Mouse (Mus musculus): ENCODE data around the gene Smpd1. TPM values are rescaled to one million over a fixed set of nuclear protein-coding genes. Genes with fewer than 3 reads are reported as not detected.
A peak's percentile ranks its signal among the peaks of the same experiment; 100 is the strongest.

Gene Smpd1
- polyA plus RNA-seq, 1 experiment from 2014 or later = 22.8 TPM

DNA sequence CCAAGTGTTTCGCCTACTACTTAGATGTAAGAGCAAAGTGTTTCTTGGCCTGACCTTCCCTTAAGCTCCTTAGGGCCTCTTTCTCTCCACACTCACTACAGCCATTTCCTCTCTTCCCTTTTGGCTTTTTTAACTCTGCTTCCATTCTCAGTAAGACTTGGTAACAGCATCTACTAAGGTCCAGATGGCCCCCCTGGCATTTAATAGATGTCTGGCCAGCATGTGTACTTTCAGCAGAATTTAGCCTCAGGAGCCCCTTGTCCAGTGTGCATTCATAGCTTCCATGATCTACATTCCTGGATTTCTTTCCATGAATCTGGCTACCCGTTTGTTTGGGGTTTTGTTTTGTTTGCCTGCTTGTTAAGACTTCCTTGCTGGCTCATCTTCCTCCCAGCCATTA lies 24.3 kb downstream of the Smpd1 start:
- Histone ChIP-seq H3K27me3 (peaks cover 33% of the 10 kb centered on the region), H3K9ac (no peak overlapping the region), H3K4me2 (no peak overlapping the region), H3K27ac (no peak overlapping the region), H3K9me3 (replicated peaks) (no peaks in the 10 kb centered on the region), H3K4me3 (replicated peaks) (no peak overlapping the region), H3K4me1 (replicated peaks) (peaks cover 14% of the 10 kb centered on the region), H3K36me3 (no peaks in the 10 kb centered on the region)
- no peak for DNase-seq
- ATAC-seq (ENCODE audit: low read depth) = no peak
- WGBS (ENCODE audit: insufficient replicate concordance) = 52% methylated on average over 2 of the region's 2 CpGs

DNA sequence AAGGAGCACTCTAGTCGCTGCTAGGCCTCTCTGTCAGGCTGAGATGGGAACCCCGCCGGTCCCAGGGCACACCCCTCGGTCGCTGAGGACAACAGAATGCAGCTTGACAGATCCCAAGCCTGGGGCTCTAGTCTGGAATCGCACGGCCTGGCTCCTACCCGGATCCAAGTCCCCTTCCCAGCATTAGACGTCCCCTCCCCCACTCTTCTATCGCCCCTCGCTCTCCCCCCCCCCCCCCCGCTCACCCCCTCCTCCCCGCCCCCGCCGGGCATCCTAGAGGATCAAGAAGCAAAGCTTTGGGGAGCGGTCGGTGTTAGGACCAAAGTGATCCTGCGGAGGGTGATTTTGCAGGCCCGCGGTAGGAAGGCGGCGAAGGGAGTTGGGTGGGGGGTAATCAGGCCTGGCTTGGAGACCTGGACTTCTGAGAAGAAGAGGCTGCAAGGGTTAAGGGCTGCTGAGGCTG lies 26.5 kb downstream of the Smpd1 start:
- 4% methylated on average over 18 of the region's 22 CpGs for WGBS (ENCODE audit: insufficient replicate concordance)
- peak overlapping the region; percentile 64 for H3K4me3 ChIP-seq (replicated peaks)
- no peak overlapping the region for H3K27ac ChIP-seq
- no peaks in the 10 kb centered on the region for H3K9me3 ChIP-seq (replicated peaks)
- H3K4me1 ChIP-seq (replicated peaks) = peaks cover 14% of the 10 kb centered on the region
- no peaks in the 10 kb centered on the region for H3K36me3 ChIP-seq
- peak overlapping the region; percentile 80 for H3K4me2 ChIP-seq
- ATAC-seq (ENCODE audit: low read depth) (no peak; the same call in 1 of the 2 replicates), DNase-seq (no peak)
- H3K9ac ChIP-seq = peak overlapping the region; percentile 68
- peaks cover 33% of the 10 kb centered on the region for H3K27me3 ChIP-seq

DNA sequence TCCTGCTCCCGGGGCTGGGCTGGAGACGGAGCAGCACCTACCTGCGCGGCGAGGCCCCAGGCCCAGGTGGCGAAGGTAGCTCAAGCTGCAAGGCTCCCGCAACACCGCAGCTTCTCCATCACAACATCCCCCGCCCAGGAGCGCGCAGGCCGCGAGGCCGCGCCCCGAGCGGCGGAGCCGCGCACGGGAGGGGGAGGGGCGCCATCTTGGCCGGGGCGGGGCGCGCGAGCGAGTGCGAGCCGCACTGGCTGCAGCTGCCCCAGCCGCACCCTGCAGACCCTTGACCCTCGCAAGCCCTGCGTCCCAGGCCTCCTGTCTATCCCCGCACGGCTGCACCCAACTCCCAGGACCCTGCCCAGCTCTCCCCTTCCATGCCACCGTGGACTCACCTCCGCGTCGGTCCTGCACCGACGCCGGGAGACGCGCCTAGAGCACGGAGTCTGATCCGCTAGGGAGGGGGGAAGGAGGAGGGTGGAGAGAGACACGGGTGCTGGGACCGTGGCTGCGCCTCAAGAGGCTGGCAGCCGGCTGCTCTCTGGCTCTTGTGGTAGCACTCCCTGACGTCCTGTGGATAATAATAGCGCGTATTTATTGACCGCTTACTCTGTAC lies 27.0 kb downstream of the Smpd1 start, which contains the start of gene Apbb1:
Apbb1 (minus strand) TSS at position 560 of the 610 bp plus-strand sequence.
- DNase-seq (peak; percentile 40), ATAC-seq (ENCODE audit: low read depth) (peak; percentile 90)
- whole genome bisulfite sequencing (ENCODE audit: insufficient replicate concordance) = under 1% methylated on average over 54 of the region's 54 CpGs
- H3K9ac ChIP-seq = peak within 1 kb of the TSS; percentile 68
- peaks cover 14% of the 10 kb centered on the region for H3K4me1 ChIP-seq (replicated peaks)
- H3K9me3 ChIP-seq (replicated peaks) = no peaks in the 10 kb centered on the region
- H3K4me3 ChIP-seq (replicated peaks) = peak within 1 kb of the TSS; percentile 64
- H3K27me3 ChIP-seq = peaks cover 33% of the 10 kb centered on the region
- no peak within 1 kb of the TSS for H3K27ac ChIP-seq
- no peaks in the 10 kb centered on the region for H3K36me3 ChIP-seq
- peak within 1 kb of the TSS; percentile 80 for H3K4me2 ChIP-seq

DNA sequence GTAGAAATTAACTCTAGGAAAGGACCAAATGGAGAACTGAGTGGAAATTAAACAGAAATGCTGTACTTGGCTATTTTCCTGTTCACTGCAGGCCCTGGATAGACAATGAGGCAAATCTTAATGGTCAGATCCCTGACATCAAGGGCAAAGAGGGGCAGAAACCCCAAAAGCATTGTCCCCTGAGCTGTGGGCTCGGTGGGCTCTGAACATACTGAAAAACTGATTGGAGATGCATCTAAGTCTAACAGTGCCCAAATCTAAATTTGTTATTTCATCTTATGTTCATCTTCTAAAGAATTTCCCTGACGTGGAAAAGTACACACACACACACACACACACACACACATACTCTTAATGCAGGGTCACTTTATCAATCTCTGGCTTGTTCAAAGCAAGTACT lies 27.8 kb downstream of the Smpd1 start:
- Histone ChIP-seq H3K9ac (no peak overlapping the region), H3K36me3 (no peaks in the 10 kb centered on the region), H3K9me3 (replicated peaks) (no peaks in the 10 kb centered on the region), H3K27ac (no peak overlapping the region), H3K4me3 (replicated peaks) (0 out of 2 replicates have a peak overlapping the region, but pooled peaks have one; percentile 64), H3K4me1 (replicated peaks) (peaks cover 14% of the 10 kb centered on the region), H3K4me2 (peak overlapping the region; percentile 80), H3K27me3 (peaks cover 33% of the 10 kb centered on the region)
- ATAC-seq (ENCODE audit: low read depth) (no peak), DNase-seq (no peak)
- 73% methylated on average over 2 of the region's 2 CpGs for WGBS (ENCODE audit: insufficient replicate concordance)

DNA sequence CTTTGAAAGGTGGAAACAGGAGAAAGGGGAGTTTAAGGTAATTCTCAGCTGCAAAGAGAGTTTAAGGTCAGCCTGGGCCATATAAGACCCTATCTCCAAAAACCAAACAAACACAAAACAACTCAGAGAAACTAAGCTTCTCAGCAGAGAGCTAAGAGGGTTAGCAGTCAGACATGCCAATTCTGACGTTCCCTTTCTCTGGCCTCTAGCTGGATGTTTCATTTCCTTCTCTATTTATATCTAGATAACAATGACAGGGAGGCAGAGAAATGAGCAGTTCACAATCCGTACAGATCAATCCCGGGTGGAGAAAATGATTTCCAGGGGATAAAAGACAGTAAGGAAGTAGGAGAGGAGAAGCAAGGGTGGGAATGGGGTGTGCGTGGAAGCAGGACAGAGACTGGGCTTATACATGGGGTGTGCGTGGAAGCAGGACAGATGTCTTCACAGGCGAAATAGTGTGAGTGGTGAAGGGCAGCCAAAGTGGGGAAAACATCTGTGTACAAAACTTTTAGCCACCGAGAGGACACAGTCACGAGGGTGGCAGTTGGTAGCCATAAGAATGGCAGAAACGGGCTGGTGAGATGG lies 34.3 kb downstream of the Smpd1 start:
- H3K36me3 ChIP-seq = peaks cover 9% of the 10 kb centered on the region; the same call in 1 of the 2 replicates
- no peak overlapping the region for H3K4me3 ChIP-seq (replicated peaks)
- no peaks in the 10 kb centered on the region for H3K27me3 ChIP-seq
- no peak overlapping the region for H3K9ac ChIP-seq
- H3K9me3 ChIP-seq (replicated peaks) = no peaks in the 10 kb centered on the region
- H3K27ac ChIP-seq = no peak overlapping the region
- no peak for ATAC-seq (ENCODE audit: low read depth)
- no peaks in the 10 kb centered on the region for H3K4me1 ChIP-seq (replicated peaks)
- whole genome bisulfite sequencing (ENCODE audit: insufficient replicate concordance) = 41% methylated on average over 9 of the region's 9 CpGs
- DNase-seq = no peak
- H3K4me2 ChIP-seq = no peak overlapping the region

DNA sequence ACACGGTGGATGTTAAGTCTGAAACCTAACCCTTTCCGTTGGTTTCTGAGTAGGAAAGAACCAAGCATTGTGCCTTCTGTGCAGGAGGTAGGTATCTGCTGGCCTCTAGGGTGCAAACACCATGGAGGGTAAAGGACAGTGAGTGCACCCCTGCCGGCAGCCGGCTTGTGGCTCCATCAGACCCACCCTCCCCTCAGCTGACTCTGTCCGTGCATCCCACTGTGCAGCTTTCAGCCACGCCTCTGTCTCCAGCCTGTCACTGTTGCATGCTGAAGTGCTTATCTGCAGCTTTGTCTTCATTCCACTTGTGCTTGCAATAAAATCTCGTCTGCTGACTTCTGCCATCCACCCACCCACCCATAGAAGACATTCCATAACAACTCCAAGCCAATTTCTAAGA lies 35.9 kb downstream of the Smpd1 start:
- no peak for ATAC-seq (ENCODE audit: low read depth)
- no peaks in the 10 kb centered on the region for H3K27me3 ChIP-seq
- no peak for DNase-seq
- H3K9ac ChIP-seq = no peak overlapping the region
- no peak overlapping the region for H3K4me2 ChIP-seq
- no peak overlapping the region for H3K4me3 ChIP-seq (replicated peaks)
- no peaks in the 10 kb centered on the region for H3K4me1 ChIP-seq (replicated peaks)
- no peak overlapping the region for H3K27ac ChIP-seq
- 39% methylated on average over 7 of the region's 7 CpGs for WGBS (ENCODE audit: insufficient replicate concordance)
- peaks cover 9% of the 10 kb centered on the region; the same call in 1 of the 2 replicates for H3K36me3 ChIP-seq
- no peaks in the 10 kb centered on the region for H3K9me3 ChIP-seq (replicated peaks)

DNA sequence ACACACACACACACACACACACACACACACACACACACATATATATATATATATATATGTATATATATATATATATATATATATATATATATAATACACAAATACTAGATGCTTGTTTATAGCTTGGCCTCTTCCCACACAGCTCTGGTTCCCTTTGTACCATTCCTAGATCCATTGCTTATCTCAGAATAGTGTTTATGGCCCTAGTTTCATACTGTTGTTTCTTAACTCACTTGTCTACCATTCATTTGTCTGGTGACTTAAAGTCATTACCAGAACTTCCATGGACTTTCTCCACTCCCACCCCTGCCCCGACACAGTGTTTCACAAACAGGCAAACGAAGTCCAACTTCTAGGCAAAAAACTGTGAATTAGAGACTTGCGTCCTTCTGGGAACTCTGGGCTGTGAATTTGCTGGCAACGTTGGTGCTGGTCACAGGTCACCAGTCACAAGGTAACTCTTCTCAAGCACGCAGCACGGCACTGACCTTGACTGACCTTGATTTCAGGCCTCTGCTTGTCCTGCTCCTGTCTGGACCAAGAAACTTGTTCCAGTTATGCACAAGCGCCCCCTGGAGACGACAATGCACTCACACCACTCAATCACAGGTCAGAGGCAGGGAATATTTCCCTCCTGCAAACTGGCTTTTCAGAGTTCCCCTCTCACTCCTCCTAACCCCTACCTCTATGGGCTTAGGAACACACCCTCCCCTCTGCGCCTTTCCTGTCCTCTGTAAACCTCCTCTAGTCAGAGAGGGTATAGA lies 48.9 kb downstream of the Smpd1 start:
- Histone ChIP-seq H3K27ac (no peak overlapping the region), H3K27me3 (no peaks in the 10 kb centered on the region), H3K9ac (no peak overlapping the region), H3K4me3 (replicated peaks) (no peak overlapping the region), H3K9me3 (replicated peaks) (no peaks in the 10 kb centered on the region), H3K36me3 (no peaks in the 10 kb centered on the region), H3K4me2 (no peak overlapping the region), H3K4me1 (replicated peaks) (no peaks in the 10 kb centered on the region)
- ATAC-seq (ENCODE audit: low read depth) = peak; percentile 54
- peak; percentile 29 for DNase-seq
- 35% methylated on average over 9 of the region's 9 CpGs for WGBS (ENCODE audit: insufficient replicate concordance)

Other genes with a start within 250 kb of the Smpd1 start
- gene Olfr689, start 243.2 kb upstream of the Smpd1 start, polyA plus RNA-seq (2015; fragmentation: Nextera tagmentation; extraction: Ambion mirVana) = not detected in 2 replicates
- gene Olfr690, start 220.3 kb upstream of the Smpd1 start, polyA plus RNA-seq (2015; fragmentation: Nextera tagmentation; extraction: Ambion mirVana) = not detected in 2 replicates
- not detected in 2 replicates for gene Olfr691, start 212.1 kb upstream of the Smpd1 start, polyA plus RNA-seq (2015; fragmentation: Nextera tagmentation; extraction: Ambion mirVana)
- gene Olfr692, start 186.1 kb upstream of the Smpd1 start, polyA plus RNA-seq (2015; fragmentation: Nextera tagmentation; extraction: Ambion mirVana) = not detected in 2 replicates
- gene Gm5901, start 179.3 kb upstream of the Smpd1 start, polyA plus RNA-seq (2015; fragmentation: Nextera tagmentation; extraction: Ambion mirVana) = not detected in 2 replicates
- gene Fam160a2, start 154.3 kb upstream of the Smpd1 start, polyA plus RNA-seq (2015; fragmentation: Nextera tagmentation; extraction: Ambion mirVana) = 11.6 and 12.7 TPM in 2 replicates
- not detected in 2 replicates for gene Cnga4, start 149.8 kb upstream of the Smpd1 start, polyA plus RNA-seq (2015; fragmentation: Nextera tagmentation; extraction: Ambion mirVana)
- not detected in 2 replicates for gene Cckbr, start 128.6 kb upstream of the Smpd1 start, polyA plus RNA-seq (2015; fragmentation: Nextera tagmentation; extraction: Ambion mirVana)
- gene Cavin3, start 72.1 kb upstream of the Smpd1 start, polyA plus RNA-seq (2015; fragmentation: Nextera tagmentation; extraction: Ambion mirVana) = 5.5 and 6.9 TPM in 2 replicates
- 4.1 TPM in 2 replicates for gene Apbb1, start 27.3 kb downstream of the Smpd1 start, polyA plus RNA-seq (2015; fragmentation: Nextera tagmentation; extraction: Ambion mirVana)
- gene Hpx, start 45.8 kb downstream of the Smpd1 start, polyA plus RNA-seq (2015; fragmentation: Nextera tagmentation; extraction: Ambion mirVana) = 144 and 154 TPM in 2 replicates
- gene Trim3, start 79.2 kb downstream of the Smpd1 start, polyA plus RNA-seq (2015; fragmentation: Nextera tagmentation; extraction: Ambion mirVana) = 3.7 and 3.8 TPM in 2 replicates
- 131 and 135 TPM in 2 replicates for gene Timm10b, start 85.7 kb downstream of the Smpd1 start, polyA plus RNA-seq (2015; fragmentation: Nextera tagmentation; extraction: Ambion mirVana)
- 15.7 and 19.7 TPM in 2 replicates for gene Arfip2, start 86.1 kb downstream of the Smpd1 start, polyA plus RNA-seq (2015; fragmentation: Nextera tagmentation; extraction: Ambion mirVana)
- 6.2 and 34.2 TPM in 2 replicates for gene Gm45799, start 86.2 kb downstream of the Smpd1 start, polyA plus RNA-seq (2015; fragmentation: Nextera tagmentation; extraction: Ambion mirVana)
- 0.06 and 0.12 TPM in 2 replicates for gene Dnhd1, start 96.5 kb downstream of the Smpd1 start, polyA plus RNA-seq (2015; fragmentation: Nextera tagmentation; extraction: Ambion mirVana)
- gene Ilk, start 182.2 kb downstream of the Smpd1 start, polyA plus RNA-seq (2015; fragmentation: Nextera tagmentation; extraction: Ambion mirVana) = 125 and 138 TPM in 2 replicates
- 25.2 and 27.4 TPM in 2 replicates for gene Rrp8, start 183.0 kb downstream of the Smpd1 start, polyA plus RNA-seq (2015; fragmentation: Nextera tagmentation; extraction: Ambion mirVana)
- 130 and 158 TPM in 2 replicates for gene Taf10, start 190.0 kb downstream of the Smpd1 start, polyA plus RNA-seq (2015; fragmentation: Nextera tagmentation; extraction: Ambion mirVana)
- gene Tpp1, start 197.9 kb downstream of the Smpd1 start, polyA plus RNA-seq (2015; fragmentation: Nextera tagmentation; extraction: Ambion mirVana) = 51.2 and 63.6 TPM in 2 replicates
- 0.73 and 0.74 TPM in 2 replicates for gene Dchs1, start 233.3 kb downstream of the Smpd1 start, polyA plus RNA-seq (2015; fragmentation: Nextera tagmentation; extraction: Ambion mirVana)